Mouse (Mus musculus) right cerebral cortex, adult 18-20 months (tissue): Measurements from ENCODE around the gene Stau1.

Experiments
- DNase-seq: peaks from one replicate; pipeline ENCODE4 v3.0.0; 2022; ENCODE audit warnings: mixed read lengths

The Stau1 gene

DNA sequence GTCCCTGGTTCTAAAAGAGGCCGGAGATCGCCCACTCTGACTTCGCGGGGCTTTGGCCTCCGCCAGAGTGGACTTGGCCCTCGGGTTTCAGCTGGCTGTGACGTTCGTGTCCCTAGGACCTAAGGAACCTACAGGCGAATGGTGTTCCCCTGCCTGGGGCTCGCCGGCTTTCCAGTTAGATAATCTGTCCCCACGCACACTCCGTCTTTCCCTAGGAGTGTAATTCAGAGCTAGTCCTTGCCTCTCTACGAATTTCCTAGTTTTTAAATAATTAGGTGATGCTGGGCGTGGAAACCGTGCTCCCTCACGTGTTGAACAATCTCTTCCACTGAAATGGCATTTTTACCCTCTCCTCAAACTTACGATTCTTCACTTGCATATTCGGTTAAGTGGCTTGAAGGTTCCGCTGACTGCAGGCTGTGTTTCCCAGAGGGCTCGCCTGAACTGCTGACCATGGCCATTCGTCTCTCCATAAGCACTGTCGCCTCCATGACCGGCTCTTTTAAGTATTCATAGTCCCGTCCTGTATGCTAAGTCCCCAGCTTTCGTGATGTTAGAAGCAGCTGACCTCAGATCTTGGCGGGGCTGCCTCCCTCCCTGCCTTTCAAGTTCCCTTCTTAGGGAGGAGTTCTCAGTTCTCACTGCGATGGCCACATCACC is 89.4 kb downstream of the Stau1 start:
- no peak for DNase-seq

DNA sequence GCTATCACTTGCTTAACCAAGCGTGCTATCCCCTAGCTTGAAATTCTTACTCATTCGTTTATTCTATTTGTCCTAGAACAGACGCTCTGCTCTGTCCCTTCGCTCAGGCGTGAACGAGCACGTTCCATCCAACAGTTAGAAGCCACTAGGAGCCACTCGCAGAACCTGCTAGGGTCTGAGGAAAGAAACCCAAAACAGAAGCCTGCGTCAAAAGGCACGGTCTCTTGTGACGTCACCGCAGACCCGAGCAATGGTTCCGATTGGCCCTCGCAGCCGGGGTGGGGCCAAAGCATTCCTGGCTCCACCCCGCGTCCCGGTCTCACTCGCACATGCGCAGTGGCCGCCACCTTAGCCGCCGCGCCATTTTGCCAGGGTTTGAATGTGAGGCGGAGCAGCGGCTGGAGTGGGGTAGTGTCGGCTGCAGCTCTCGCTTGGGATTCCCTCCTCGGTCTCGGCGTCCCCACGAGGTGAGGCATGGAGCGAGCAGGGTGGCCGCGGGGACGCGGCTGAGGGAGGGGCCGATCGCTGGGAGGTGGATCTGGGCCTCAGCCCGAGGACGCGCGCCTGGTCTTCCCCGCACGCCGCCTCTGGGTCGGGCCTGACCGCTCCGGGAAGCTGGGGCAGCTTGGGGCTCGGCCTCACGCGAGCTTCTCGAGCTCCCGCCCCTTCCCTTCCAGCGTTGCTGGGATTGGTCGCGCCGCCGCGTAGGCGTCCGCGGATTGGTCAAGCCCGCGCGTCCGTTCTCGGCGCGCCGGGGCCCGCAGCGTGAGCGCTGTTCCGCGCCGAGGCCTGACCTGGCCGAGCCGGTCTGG is 90.2 kb downstream of the Stau1 start, which contains the start of gene Cse1l:
Cse1l (plus strand) TSS at position 330 of the 812 bp plus-strand sequence.
- DNase-seq, result peak; percentile 97

DNA sequence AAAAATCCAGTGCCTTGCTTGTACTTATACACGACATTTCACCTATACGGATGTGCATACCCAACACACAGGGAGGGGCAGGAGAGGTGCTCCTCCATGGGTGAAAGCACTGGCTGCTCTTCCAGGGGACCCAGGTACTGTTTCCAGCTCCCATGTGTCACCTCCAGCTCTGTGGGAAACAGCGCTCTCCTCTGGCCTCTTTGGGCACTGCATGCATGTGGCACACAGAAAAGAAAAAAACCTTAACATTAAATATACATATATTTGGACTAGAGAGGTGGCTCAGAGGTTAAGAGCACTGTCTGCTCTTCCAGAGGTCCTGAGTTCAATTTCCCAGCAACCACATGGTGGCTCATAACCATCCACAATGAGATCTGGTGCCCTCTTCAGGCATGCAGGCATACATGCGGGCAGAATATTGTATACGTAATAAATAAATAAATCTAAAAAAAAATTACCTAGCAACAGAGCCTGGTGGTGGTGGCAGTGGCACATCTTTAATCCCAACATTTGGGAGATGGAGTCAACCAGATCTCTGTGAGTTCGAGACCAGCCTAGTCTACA is 92.3 kb downstream of the Stau1 start:
- no peak for DNase-seq

DNA sequence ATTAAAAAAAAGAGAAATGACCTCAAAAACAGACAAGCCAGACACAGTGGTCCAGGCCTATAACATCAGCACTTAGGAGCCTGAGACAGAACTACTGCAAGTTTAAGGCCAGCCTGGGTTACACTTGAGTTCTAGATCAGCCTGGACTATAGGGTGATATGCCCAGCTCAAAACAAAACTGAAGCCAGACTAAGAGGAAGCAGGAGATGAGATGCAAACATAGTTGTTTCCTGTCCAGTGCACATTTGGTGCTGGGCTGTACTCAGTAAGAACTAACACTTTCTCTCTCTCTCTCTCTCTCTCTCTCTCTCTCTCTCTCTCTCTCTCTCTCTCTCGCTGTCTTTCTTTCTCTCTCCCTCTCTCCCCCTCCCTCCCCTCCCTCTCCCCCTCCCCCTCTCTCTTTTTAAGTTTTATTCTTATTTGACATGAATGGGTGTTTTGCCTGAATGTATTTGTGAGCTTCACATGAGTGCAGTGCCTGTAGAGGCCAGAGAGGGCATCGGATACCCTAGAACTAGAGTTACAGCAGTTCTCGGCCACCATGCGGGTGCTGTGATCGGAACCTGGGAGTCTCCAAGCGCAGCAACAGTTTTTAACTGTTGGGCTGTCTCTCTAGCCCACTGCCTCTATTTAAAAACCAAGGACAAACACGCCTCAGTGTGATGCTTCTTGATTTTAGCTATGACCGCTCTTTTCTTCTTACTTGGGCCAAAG is 95.2 kb downstream of the Stau1 start:
- DNase-seq, result no peak

DNA sequence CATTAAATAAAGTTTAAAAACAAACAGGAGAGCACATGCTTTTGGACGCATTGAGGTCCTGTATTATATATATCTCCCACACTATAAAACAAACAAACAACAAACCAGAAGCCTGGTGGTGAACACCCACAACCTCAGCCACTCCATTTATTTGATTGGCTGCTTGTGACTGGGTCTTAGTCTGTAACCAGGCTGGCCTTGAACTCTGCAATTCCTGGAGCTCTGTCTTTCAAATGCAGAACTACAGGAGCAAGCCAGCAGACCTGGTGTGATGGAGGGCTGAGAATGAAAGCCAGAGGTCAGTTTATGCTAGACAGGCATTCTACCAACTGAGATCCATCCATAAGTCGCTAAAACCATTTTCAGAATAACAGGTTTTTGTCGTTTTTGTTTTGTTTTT is 96.4 kb downstream of the Stau1 start:
- no peak for DNase-seq

DNA sequence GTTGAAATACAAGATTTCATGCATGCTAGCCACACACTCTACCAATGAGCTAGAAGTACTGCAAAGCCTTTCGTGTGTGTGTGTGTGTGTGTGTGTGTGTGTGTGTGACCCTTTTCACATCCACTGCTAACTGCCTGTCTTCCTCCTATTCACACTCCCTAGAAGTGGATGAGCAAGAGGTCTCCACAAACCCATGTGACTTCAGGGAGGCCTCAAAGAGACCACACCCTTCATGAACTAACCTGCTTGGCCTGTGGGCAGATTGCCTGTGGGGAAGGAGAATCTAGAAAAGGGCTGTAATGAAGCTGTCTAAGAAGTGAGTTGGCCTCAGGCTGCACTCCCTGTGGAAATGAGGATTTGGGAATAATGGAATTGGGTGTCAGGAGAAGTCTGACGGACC is 96.9 kb downstream of the Stau1 start:
- no peak for DNase-seq
